Comparison of ENCODE assay signal across 8 mouse cellular contexts in genomic region chr7:91226442-91226841, GRCm38 (mm10).
DNase-seq lines count a peak whose midpoint lies in the region; ATAC-seq and TF ChIP-seq lines count a peak whose summit lies in the region.

No protein-coding gene starts in this region.

- no peaks in the 10 kb centered on the region for H3K27me3 ChIP-seq in thymus, adult 2 months (ENCODE audit: control insufficient read depth, insufficient read depth, low read length)
- H3K27me3 ChIP-seq in limb, embryonic 11.5 days (ENCODE audit: control insufficient read depth, insufficient read depth, low read length): no peaks in the 10 kb centered on the region
- H3K27me3 ChIP-seq in neural tube, embryonic 15.5 days (replicated peaks): no peaks in the 10 kb centered on the region

- peak; percentile 3 for DNase-seq in thymus, adult 2 months
- DNase-seq in thymus, postnatal 36 days: no peak
- peak; percentile 91 for DNase-seq in brain, adult 2 months (ENCODE audit: low read depth, low spot score)
- peak; percentile 12 for DNase-seq in fibroblast of lung, adult 2 months (ENCODE audit: low read depth)
- DNase-seq in kidney, adult 8-10 months: peak; percentile 15 to 59
- DNase-seq in limb, embryonic 11.5 days (ENCODE audit: low spot score): peak; percentile 58
- DNase-seq in gastrocnemius, postnatal 36 days: no peak

- ATAC-seq in limb, embryonic 11.5 days (ENCODE audit: insufficient number of reproducible peaks, low FRiP score, low TSS enrichment, low read depth): no peak
- peak; percentile 65; the same call in 1 of the 2 replicates for ATAC-seq in neural tube, embryonic 15.5 days (ENCODE audit: low FRiP score)

- WGBS in thymus, adult 2 months: 2% methylated on average over 5 of the region's 5 CpGs
- WGBS in limb, embryonic 11.5 days: 0% methylated on average over 5 of the region's 5 CpGs
- 1% methylated on average over 5 of the region's 5 CpGs for WGBS in neural tube, embryonic 15.5 days

- no peaks in the 10 kb centered on the region for H3K4me1 ChIP-seq in thymus, adult 2 months (replicated peaks; ENCODE audit: control insufficient read depth, insufficient read depth, low read length)
- H3K4me1 ChIP-seq in limb, embryonic 11.5 days (ENCODE audit: control insufficient read depth, insufficient read depth, low read length): no peaks in the 10 kb centered on the region
- no peaks in the 10 kb centered on the region for H3K4me1 ChIP-seq in neural tube, embryonic 15.5 days

- no peak overlapping the region for H3K9ac ChIP-seq in limb, embryonic 11.5 days (ENCODE audit: low read length)
- H3K9ac ChIP-seq in neural tube, embryonic 15.5 days (replicated peaks): no peak overlapping the region

- no peaks in the 10 kb centered on the region for H3K36me3 ChIP-seq in thymus, adult 2 months (ENCODE audit: control insufficient read depth, insufficient read depth, low read length)
- no peaks in the 10 kb centered on the region for H3K36me3 ChIP-seq in limb, embryonic 11.5 days (ENCODE audit: control insufficient read depth, insufficient read depth, low read length)
- no peaks in the 10 kb centered on the region for H3K36me3 ChIP-seq in neural tube, embryonic 15.5 days

- no peak for TF ChIP-seq POLR2A in thymus, adult 2 months (IDR thresholded peaks at IDR 0.05; ENCODE audit: control insufficient read depth, extremely low read depth, insufficient read depth, low read length, poor library complexity)

- H3K4me3 ChIP-seq in thymus, adult 2 months (ENCODE audit: control insufficient read depth, insufficient read depth, low read length): no peak overlapping the region
- H3K4me3 ChIP-seq in limb, embryonic 11.5 days (ENCODE audit: low read depth, low read length): no peak overlapping the region
- H3K4me3 ChIP-seq in neural tube, embryonic 15.5 days (replicated peaks): no peak overlapping the region

- H3K27ac ChIP-seq in thymus, adult 2 months (ENCODE audit: control insufficient read depth, insufficient read depth, low read length): no peak overlapping the region
- H3K27ac ChIP-seq in limb, embryonic 11.5 days (replicated peaks; ENCODE audit: low read depth, low read length): no peak overlapping the region
- H3K27ac ChIP-seq in neural tube, embryonic 15.5 days (replicated peaks): no peak overlapping the region

- no peak overlapping the region for H3K4me2 ChIP-seq in limb, embryonic 11.5 days (ENCODE audit: low read depth, severe bottlenecking)
- H3K4me2 ChIP-seq in neural tube, embryonic 15.5 days: no peak overlapping the region; the same call in 1 of the 2 replicates

- no peak for TF ChIP-seq CTCF in thymus, adult 2 months (IDR thresholded peaks at IDR 0.05; ENCODE audit: borderline replicate concordance, control insufficient read depth, extremely low read depth, insufficient read depth, low read length, poor library complexity)

- no peaks in the 10 kb centered on the region for H3K9me3 ChIP-seq in limb, embryonic 11.5 days (ENCODE audit: control insufficient read depth, low read length)
- H3K9me3 ChIP-seq in neural tube, embryonic 15.5 days (replicated peaks): no peaks in the 10 kb centered on the region

- intact Hi-C loops in gastrocnemius, postnatal 36 days (cut with DNase I): loop anchor here (5.0 to 10.0 kb wide), 2 partner anchors 201 to 712 kb away; no protein-coding TSS in a partner anchor

Comparison
In these comparisons a context has a peak if more than half of its experiments do, and no peak if none do; other contexts are left out.
1. DNase-seq: peak in thymus, adult 2 months (single experiment), brain, adult 2 months (single experiment), fibroblast of lung, adult 2 months (single experiment), kidney, adult 8-10 months (2 of 2) and limb, embryonic 11.5 days (single experiment); none in thymus, postnatal 36 days (0 of 2) and gastrocnemius, postnatal 36 days (0 of 2).